Mouse (Mus musculus) bone marrow macrophage, adult 2 months (primary cell): ENCODE data around the gene Ubqln4. TPM values are rescaled to one million over a fixed set of nuclear protein-coding genes. Genes with fewer than 3 reads are reported as not detected.

Experiments
- H3K27ac ChIP-seq: 2 replicates; pipeline ENCODE4 v1.5.1; 2012; ENCODE audit warnings: low read depth, low read length; ENCODE audit not compliant: insufficient read depth
- H3K4me1 ChIP-seq: 2 replicates; pipeline ENCODE4 v1.6.1; 2012; ENCODE audit warnings: low read length; ENCODE audit not compliant: control insufficient read depth, insufficient read depth
- H3K4me3 ChIP-seq: 2 replicates; pipeline ENCODE4 v1.5.1; 2012; ENCODE audit warnings: mild to moderate bottlenecking, low read length, moderate library complexity; ENCODE audit not compliant: insufficient read depth
- CTCF ChIP-seq: IDR thresholded peaks from 2 replicates; pipeline ENCODE4 v1.5.1; 2012; ENCODE audit warnings: low read depth, mild to moderate bottlenecking, low read length, moderate library complexity
- POLR2A ChIP-seq: IDR thresholded peaks from 2 replicates; pipeline ENCODE4 v1.6.1; 2012; ENCODE audit warnings: mild to moderate bottlenecking, low read depth, low read length, borderline replicate concordance
- polyA plus RNA-seq: library from polyadenylated mRNA; stranded (reverse); fragments of >200 nt; gene quantifications from 2 replicates; pipeline ENCODE4 v1.2.4, GENCODE M21; 2012; ENCODE audit not compliant: missing spikeins, insufficient read depth, insufficient read length

Gene Ubqln4
- 22.9 and 25.8 TPM in 2 replicates for polyA plus RNA-seq

DNA sequence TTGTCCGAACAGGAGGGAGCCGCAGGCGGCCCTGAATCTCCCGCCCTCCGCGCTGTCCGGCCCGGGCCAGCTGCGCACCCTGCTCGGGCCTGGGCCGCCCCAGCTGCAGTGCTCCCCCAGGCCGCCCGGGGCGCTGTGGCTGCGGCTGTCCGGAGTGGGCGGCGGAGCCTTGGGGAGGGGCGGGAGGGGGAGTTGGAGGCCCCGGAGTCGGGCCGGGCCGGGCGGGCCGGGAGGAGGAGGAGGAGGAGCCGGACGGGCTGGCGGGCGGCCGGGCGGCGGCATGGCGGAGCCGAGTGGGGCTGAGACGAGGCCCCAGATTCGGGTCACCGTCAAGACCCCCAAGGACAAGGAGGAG, at the start of gene Ubqln4:
Gene Ubqln4 (plus strand): TSS at position 234 of the 355 bp plus-strand sequence.
- Histone ChIP-seq H3K27ac (peak within 1 kb of the TSS; percentile 91), H3K4me1 (peaks cover 14% of the 10 kb centered on the region), H3K4me3 (peak within 1 kb of the TSS; percentile 96)
- TF ChIP-seq CTCF (no peak), POLR2A (no peak; the same call in 1 of the 2 replicates)

DNA sequence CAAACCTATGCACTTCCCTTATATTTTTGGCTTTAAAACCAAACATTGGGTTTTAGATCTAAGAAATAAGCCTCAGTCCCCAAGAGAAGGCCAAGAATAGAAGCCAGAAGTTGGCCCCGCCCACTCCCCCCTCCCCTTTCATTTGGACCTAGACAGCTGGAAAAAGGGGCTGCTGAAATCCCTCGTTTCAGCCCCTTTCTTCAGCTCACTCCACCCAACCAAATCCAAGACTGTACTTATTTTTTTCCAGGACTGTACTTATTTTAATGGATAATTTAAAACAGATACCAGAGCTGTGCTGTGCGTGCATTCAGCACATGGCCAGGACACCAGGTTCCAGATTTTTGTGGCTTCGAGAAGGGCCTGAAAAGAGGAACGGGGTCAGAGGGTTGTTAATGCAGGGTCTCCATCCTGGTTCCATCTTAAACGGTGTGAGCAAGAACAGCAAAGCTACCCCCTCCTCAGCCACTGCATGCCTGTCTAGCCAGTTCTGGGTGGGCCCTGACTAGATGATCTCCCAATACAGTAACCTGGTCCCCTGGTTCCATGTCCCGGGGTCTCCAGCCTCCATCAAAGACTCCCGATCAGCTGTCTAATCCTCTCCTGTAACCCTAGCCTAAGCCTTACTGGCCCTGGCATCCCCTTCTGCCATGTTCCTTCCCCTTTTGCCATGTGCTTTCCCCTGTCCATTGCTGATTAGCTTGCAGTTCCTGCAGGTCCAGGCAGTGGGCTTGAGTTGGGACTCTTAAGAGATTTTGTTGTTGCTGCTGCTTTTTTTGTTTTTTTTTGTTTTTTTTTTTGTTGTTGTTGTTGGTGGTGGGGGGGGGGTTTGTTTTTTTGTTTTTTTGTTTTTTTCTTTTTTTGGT, 49.4 kb upstream of the Ubqln4 start:
- H3K4me3 ChIP-seq = peak overlapping the region; percentile 20; the same call in 1 of the 2 replicates
- peak overlapping the region; percentile 92 for H3K27ac ChIP-seq
- peaks cover 34% of the 10 kb centered on the region for H3K4me1 ChIP-seq
- TF ChIP-seq POLR2A (no peak), CTCF (no peak)

DNA sequence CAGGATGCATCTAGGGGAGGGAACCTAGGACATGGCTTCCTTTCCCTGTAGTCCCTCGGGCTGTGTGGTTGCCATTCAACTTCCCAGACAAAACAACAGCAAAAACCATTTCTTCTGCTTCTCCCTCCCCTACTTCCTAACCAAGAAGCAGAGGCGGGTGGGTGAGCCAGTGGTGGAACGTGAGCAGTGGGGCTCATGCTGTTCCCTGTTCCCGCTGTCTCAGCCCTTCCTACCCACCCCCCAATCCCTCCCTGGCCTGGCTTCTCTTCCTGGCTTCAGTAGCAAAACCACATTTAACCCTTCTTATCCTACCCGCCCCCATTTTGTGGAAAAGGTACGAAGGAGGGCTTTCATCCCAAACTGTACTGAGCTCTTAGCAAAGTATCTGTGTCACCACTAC, 48.5 kb upstream of the Ubqln4 start:
- Histone ChIP-seq H3K4me3 (no peak overlapping the region), H3K4me1 (peaks cover 32% of the 10 kb centered on the region)
- TF ChIP-seq POLR2A = no peak
- TF ChIP-seq CTCF = no peak

DNA sequence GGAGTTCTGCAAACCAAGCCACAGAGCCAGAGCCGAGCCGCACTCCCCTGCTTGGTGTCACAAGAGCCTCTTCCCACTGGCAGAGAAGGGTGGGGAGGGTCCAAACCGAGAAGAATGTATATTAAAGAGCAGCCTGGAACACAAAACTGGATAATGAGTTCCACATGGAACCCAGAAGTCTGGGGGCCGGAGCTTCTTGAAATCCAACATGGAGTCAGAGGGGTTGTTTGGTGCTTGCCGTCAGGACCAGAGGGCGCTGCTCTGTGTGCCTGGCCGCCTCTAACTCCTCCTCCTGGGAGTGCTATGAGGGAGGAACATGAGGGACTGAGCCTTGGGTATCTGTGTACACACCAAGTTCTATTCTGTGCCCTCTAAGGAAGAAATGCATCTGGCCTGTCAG, 47.8 kb upstream of the Ubqln4 start:
- H3K27ac ChIP-seq = no peak overlapping the region
- peaks cover 38% of the 10 kb centered on the region for H3K4me1 ChIP-seq
- TF ChIP-seq POLR2A (no peak), CTCF (no peak)

More for the DNA sequence above, 48.5 kb upstream of the Ubqln4 start:
- peak overlapping the region; percentile 92 for H3K27ac ChIP-seq

DNA sequence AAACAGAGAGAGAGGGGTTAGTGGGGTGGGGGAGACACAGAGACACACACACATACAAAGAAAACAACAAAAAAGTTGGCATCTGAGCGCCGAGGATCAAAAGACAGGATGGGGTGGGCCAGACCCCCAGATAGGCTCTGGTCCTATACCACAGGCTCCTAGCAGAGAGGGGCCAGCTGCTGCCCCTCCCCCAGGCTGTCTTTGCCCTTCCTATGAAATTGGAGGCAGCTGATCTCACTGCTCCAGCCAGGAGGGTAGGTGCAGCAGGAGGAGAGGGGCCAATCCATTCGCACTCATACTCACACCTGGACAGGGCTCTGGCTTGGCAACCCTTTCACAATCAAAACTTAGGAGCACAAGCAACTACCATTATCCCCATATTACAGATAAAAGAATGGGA, 44.3 kb upstream of the Ubqln4 start:
- Histone ChIP-seq H3K4me1 (peaks cover 56% of the 10 kb centered on the region), H3K27ac (peak overlapping the region; percentile 82), H3K4me3 (peak overlapping the region; percentile 62)
- TF ChIP-seq CTCF (no peak), POLR2A (no peak)

More for the DNA sequence above, 47.8 kb upstream of the Ubqln4 start:
- no peak overlapping the region for H3K4me3 ChIP-seq

DNA sequence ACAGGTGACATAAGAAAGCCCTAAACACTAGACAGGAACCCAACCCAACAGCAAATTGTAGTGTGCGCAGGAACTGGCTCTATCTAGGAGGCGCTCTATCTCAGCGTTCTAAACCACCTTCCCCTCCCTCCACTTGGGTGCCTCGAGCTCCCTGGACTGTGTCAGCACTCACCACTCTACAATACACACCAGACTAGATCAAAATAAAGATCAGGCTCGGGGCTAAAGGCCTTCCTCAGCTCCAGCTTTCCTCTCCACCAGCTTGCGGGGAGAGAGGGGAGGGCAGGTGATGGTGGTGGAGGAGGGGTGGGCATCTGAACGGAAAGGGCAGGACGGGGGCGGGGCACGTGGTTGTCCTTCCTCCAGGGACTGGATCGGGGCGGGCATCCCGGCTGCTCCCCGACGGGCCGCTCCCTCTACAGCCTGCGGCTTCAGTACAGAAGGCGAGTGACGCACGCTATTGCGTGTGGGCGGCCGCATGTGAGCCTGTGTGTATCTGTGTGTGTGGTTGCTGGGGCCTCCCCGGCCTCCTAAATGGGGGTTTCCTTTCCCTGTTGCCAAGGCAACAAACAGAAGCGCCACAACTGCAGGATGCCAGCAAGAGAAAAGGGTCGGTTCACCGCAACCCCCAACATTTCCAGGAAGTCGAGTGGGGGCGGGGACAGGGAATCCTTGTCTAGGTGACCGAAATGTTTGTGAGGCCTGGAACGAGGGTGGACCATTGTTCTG, 43.7 kb upstream of the Ubqln4 start, which contains the start of gene Lmna:
Gene Lmna (minus strand): TSS at position 265 of the 729 bp plus-strand sequence.
- peaks cover 56% of the 10 kb centered on the region for H3K4me1 ChIP-seq
- peak within 1 kb of the TSS; percentile 82 for H3K27ac ChIP-seq
- H3K4me3 ChIP-seq = peak within 1 kb of the TSS; percentile 62
- TF ChIP-seq POLR2A = no peak
- TF ChIP-seq CTCF = peak; percentile 67

DNA sequence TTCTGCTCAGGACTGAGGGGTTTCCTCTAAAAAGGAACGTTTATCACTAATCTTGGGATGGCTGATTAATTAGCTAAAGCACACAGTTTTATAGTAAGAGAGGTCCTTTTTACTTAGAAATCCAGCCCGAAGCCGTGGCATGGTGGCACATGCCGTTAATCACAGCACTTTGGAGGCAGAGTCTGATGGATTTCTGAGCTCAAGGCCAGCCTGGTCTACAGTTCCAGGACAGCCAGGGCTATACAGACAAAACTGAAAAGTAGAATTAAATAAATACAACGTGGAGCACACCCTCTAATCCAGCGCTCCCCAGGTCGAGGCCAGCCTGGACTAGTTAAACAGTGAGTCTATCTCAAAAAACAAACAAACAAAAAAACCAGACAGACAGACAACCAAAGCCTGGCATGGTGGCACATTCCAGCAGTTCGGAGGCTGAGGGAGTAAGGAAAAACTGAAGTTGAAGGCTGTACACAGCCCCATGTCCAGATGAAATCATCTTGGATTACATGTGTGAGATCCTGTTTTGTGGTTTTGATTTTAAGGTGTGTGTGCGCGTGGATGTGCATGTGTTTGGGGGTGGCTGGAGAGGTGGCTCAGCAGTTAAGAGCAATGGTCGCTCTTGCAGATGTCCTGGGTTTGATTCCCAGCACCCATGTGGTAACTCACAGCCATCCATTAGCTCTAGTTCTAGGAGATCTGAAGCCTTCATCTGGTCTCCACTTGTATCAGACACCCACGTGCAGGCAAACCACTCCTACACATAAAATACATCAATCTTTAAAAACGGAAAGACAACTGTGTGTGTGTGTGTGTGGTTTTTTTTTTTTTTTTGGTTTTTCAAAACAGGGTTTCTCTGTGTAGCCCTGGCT, 42.9 kb upstream of the Ubqln4 start:
- H3K4me1 ChIP-seq = peaks cover 54% of the 10 kb centered on the region

DNA sequence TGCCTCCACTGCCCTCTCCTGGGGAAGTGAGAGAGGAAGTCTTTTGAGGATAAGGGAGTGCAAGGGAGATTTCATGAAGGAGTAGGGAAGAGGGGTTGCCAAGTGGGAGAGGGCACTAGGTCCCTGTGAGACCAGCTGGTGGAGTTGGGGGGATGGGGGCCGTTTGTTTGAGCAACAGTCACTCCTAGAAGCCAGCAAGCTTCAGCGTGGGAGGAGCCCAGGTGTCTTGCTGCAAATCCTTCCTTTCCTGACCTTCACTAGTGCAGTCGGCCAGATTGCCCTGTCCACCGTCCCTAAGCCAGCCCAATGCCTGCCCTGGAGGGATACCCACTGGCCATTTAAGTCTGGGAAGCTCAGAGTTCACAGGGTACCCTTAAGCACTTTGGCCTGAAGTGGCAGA, 42.0 kb upstream of the Ubqln4 start:
- no peak overlapping the region for H3K4me3 ChIP-seq
- TF ChIP-seq POLR2A = no peak
- no peak for TF ChIP-seq CTCF
- peaks cover 50% of the 10 kb centered on the region for H3K4me1 ChIP-seq
- H3K27ac ChIP-seq = peak overlapping the region; percentile 85

More for the DNA sequence above, 42.9 kb upstream of the Ubqln4 start:
- H3K27ac ChIP-seq = peak overlapping the region; percentile 68
- peak overlapping the region; percentile 62 for H3K4me3 ChIP-seq
- no peak for TF ChIP-seq CTCF
- TF ChIP-seq POLR2A = no peak
